Mouse (Mus musculus): ENCODE measurements at regions not wholly inside any gene's neighbourhood (a gene's known extent, or its start where the extent isn't known, plus 50 kb on each side); places are given as distances from the start of the nearest gene placed in this dataset.

GRCm38 (mm10) chr11:38021704-38022103, 785.9 kb upstream of the Tenm2 start:
- H3K27me3 ChIP-seq (ENCODE audit: insufficient read depth, low read length) = no peaks in the 10 kb centered on the region
- no peaks in the 10 kb centered on the region for H3K36me3 ChIP-seq (ENCODE audit: insufficient read depth, low read length)
- peaks cover 6% of the 10 kb centered on the region; the same call in 1 of the 2 replicates for H3K9me3 ChIP-seq (ENCODE audit: low read length)
- H3K4me1 ChIP-seq (replicated peaks; ENCODE audit: low read depth, low read length) = no peaks in the 10 kb centered on the region
- no peak for TF ChIP-seq POU5F1 (IDR thresholded peaks at IDR 0.05; ENCODE audit: borderline replicate concordance, low read length)
- no peak for TF ChIP-seq NANOG (IDR thresholded peaks at IDR 0.05; ENCODE audit: borderline replicate concordance, low read length)
- no peak for TF ChIP-seq CTCF (conservative IDR thresholded peaks at IDR 0.05; ENCODE audit: low read length)
- no peak overlapping the region for H3K4me3 ChIP-seq (replicated peaks; ENCODE audit: low read length)

DNA sequence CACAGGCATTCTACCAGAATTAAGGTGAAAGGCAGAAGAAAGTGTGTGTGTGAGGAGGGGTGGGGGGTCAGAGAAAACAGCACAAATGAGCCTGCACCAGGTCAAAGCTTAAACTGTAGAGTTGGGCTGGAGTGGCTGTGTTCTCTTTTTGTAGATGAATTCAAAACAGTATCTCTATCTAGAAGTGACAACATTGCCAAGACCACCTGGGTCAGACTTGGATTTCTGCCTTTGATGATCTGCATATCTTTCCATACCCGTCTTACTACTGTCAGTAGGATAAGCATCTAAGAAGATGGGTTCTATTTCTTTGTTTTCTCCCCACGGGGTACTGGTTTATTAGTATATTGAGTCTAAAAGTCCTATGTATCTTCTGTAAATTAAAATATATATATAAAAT, 742.4 kb upstream of the Tenm2 start:
- no peak for TF ChIP-seq CTCF (conservative IDR thresholded peaks at IDR 0.05; ENCODE audit: low read length)
- no peak for TF ChIP-seq NANOG (IDR thresholded peaks at IDR 0.05; ENCODE audit: borderline replicate concordance, low read length)
- TF ChIP-seq POU5F1 (IDR thresholded peaks at IDR 0.05; ENCODE audit: borderline replicate concordance, low read length) = no peak
- no peaks in the 10 kb centered on the region for H3K4me1 ChIP-seq (replicated peaks; ENCODE audit: low read depth, low read length)
- H3K27me3 ChIP-seq (ENCODE audit: insufficient read depth, low read length) = no peaks in the 10 kb centered on the region
- H3K36me3 ChIP-seq (ENCODE audit: insufficient read depth, low read length) = no peaks in the 10 kb centered on the region
- H3K4me3 ChIP-seq (replicated peaks; ENCODE audit: low read length) = no peak overlapping the region
- H3K9me3 ChIP-seq (ENCODE audit: low read length) = no peaks in the 10 kb centered on the region

GRCm38 (mm10) chr11:37936439-37937134, 700.8 kb upstream of the Tenm2 start:
- Histone ChIP-seq H3K4me1 (replicated peaks; ENCODE audit: low read depth, low read length) (no peaks in the 10 kb centered on the region), H3K9me3 (ENCODE audit: low read length) (no peaks in the 10 kb centered on the region), H3K27me3 (ENCODE audit: insufficient read depth, low read length) (no peaks in the 10 kb centered on the region), H3K36me3 (ENCODE audit: insufficient read depth, low read length) (no peaks in the 10 kb centered on the region), H3K4me3 (replicated peaks; ENCODE audit: low read length) (no peak overlapping the region)
- TF ChIP-seq CTCF (conservative IDR thresholded peaks at IDR 0.05; ENCODE audit: low read length) (no peak), NANOG (IDR thresholded peaks at IDR 0.05; ENCODE audit: borderline replicate concordance, low read length) (no peak), POU5F1 (IDR thresholded peaks at IDR 0.05; ENCODE audit: borderline replicate concordance, low read length) (no peak)

GRCm38 (mm10) chr11:37913161-37913560, 677.4 kb upstream of the Tenm2 start:
- Histone ChIP-seq H3K36me3 (ENCODE audit: insufficient read depth, low read length) (no peaks in the 10 kb centered on the region), H3K4me1 (replicated peaks; ENCODE audit: low read depth, low read length) (no peaks in the 10 kb centered on the region), H3K4me3 (replicated peaks; ENCODE audit: low read length) (no peak overlapping the region), H3K9me3 (ENCODE audit: low read length) (no peaks in the 10 kb centered on the region), H3K27me3 (ENCODE audit: insufficient read depth, low read length) (no peaks in the 10 kb centered on the region)
- TF ChIP-seq CTCF (conservative IDR thresholded peaks at IDR 0.05; ENCODE audit: low read length) (no peak), POU5F1 (IDR thresholded peaks at IDR 0.05; ENCODE audit: borderline replicate concordance, low read length) (no peak), NANOG (IDR thresholded peaks at IDR 0.05; ENCODE audit: borderline replicate concordance, low read length) (no peak)

- Histone ChIP-seq H3K4me3 (replicated peaks; ENCODE audit: low read length) (no peak overlapping the region), H3K27me3 (ENCODE audit: insufficient read depth, low read length) (no peaks in the 10 kb centered on the region), H3K9me3 (ENCODE audit: low read length) (no peaks in the 10 kb centered on the region), H3K4me1 (replicated peaks; ENCODE audit: low read depth, low read length) (no peaks in the 10 kb centered on the region), H3K36me3 (ENCODE audit: insufficient read depth, low read length) (no peaks in the 10 kb centered on the region)
- no peak for TF ChIP-seq CTCF (conservative IDR thresholded peaks at IDR 0.05; ENCODE audit: low read length)
- no peak for TF ChIP-seq POU5F1 (IDR thresholded peaks at IDR 0.05; ENCODE audit: borderline replicate concordance, low read length)
- no peak for TF ChIP-seq NANOG (IDR thresholded peaks at IDR 0.05; ENCODE audit: borderline replicate concordance, low read length)
Measured at GRCm38 (mm10) chr11:37904991-37905390, 669.2 kb upstream of the Tenm2 start.

GRCm38 (mm10) chr11:37897713-37898112, 661.9 kb upstream of the Tenm2 start:
- TF ChIP-seq POU5F1 (IDR thresholded peaks at IDR 0.05; ENCODE audit: borderline replicate concordance, low read length) (no peak), NANOG (IDR thresholded peaks at IDR 0.05; ENCODE audit: borderline replicate concordance, low read length) (no peak), CTCF (conservative IDR thresholded peaks at IDR 0.05; ENCODE audit: low read length) (no peak)

GRCm38 (mm10) chr11:37882717-37883116, 647.0 kb upstream of the Tenm2 start:
- H3K9me3 ChIP-seq (ENCODE audit: low read length) = no peaks in the 10 kb centered on the region
- no peaks in the 10 kb centered on the region for H3K27me3 ChIP-seq (ENCODE audit: insufficient read depth, low read length)
- no peaks in the 10 kb centered on the region for H3K4me1 ChIP-seq (replicated peaks; ENCODE audit: low read depth, low read length)
- TF ChIP-seq NANOG (IDR thresholded peaks at IDR 0.05; ENCODE audit: borderline replicate concordance, low read length) (no peak), POU5F1 (IDR thresholded peaks at IDR 0.05; ENCODE audit: borderline replicate concordance, low read length) (no peak), CTCF (conservative IDR thresholded peaks at IDR 0.05; ENCODE audit: low read length) (no peak)
- no peaks in the 10 kb centered on the region for H3K36me3 ChIP-seq (ENCODE audit: insufficient read depth, low read length)
- no peak overlapping the region for H3K4me3 ChIP-seq (replicated peaks; ENCODE audit: low read length)

More at GRCm38 (mm10) chr11:37897713-37898112, 661.9 kb upstream of the Tenm2 start:
- Histone ChIP-seq H3K36me3 (ENCODE audit: insufficient read depth, low read length) (no peaks in the 10 kb centered on the region), H3K4me3 (replicated peaks; ENCODE audit: low read length) (no peak overlapping the region), H3K4me1 (replicated peaks; ENCODE audit: low read depth, low read length) (no peaks in the 10 kb centered on the region), H3K9me3 (ENCODE audit: low read length) (no peaks in the 10 kb centered on the region), H3K27me3 (ENCODE audit: insufficient read depth, low read length) (no peaks in the 10 kb centered on the region)

GRCm38 (mm10) chr11:37837301-37837700, 601.5 kb upstream of the Tenm2 start:
- H3K4me1 ChIP-seq (replicated peaks; ENCODE audit: low read depth, low read length) = no peaks in the 10 kb centered on the region
- no peaks in the 10 kb centered on the region for H3K9me3 ChIP-seq (ENCODE audit: low read length)
- TF ChIP-seq CTCF (conservative IDR thresholded peaks at IDR 0.05; ENCODE audit: low read length) = no peak
- TF ChIP-seq NANOG (IDR thresholded peaks at IDR 0.05; ENCODE audit: borderline replicate concordance, low read length) = no peak
- no peak for TF ChIP-seq POU5F1 (IDR thresholded peaks at IDR 0.05; ENCODE audit: borderline replicate concordance, low read length)
- H3K36me3 ChIP-seq (ENCODE audit: insufficient read depth, low read length) = no peaks in the 10 kb centered on the region
- no peak overlapping the region for H3K4me3 ChIP-seq (replicated peaks; ENCODE audit: low read length)
- H3K27me3 ChIP-seq (ENCODE audit: insufficient read depth, low read length) = no peaks in the 10 kb centered on the region

- TF ChIP-seq CTCF (conservative IDR thresholded peaks at IDR 0.05; ENCODE audit: low read length) = no peak
- TF ChIP-seq POU5F1 (IDR thresholded peaks at IDR 0.05; ENCODE audit: borderline replicate concordance, low read length) = no peak
- TF ChIP-seq NANOG (IDR thresholded peaks at IDR 0.05; ENCODE audit: borderline replicate concordance, low read length) = no peak
- H3K36me3 ChIP-seq (ENCODE audit: insufficient read depth, low read length) = no peaks in the 10 kb centered on the region
Measured at GRCm38 (mm10) chr11:37830975-37831374, 595.2 kb upstream of the Tenm2 start.

More at GRCm38 (mm10) chr11:37830975-37831374, 595.2 kb upstream of the Tenm2 start:
- Histone ChIP-seq H3K27me3 (ENCODE audit: insufficient read depth, low read length) (no peaks in the 10 kb centered on the region), H3K9me3 (ENCODE audit: low read length) (no peaks in the 10 kb centered on the region), H3K4me1 (replicated peaks; ENCODE audit: low read depth, low read length) (no peaks in the 10 kb centered on the region), H3K4me3 (replicated peaks; ENCODE audit: low read length) (no peak overlapping the region)

Data from E14TG2a.4 (cell line).